Mouse (Mus musculus) CH12.LX (cell line): ENCODE measurements at regions not wholly inside any gene's neighbourhood (a gene's known extent, or its start where the extent isn't known, plus 50 kb on each side); places are given as distances from the start of the nearest gene placed in this dataset.

ENCODE experiments used
- DNase-seq: peaks from one replicate; pipeline ENCODE4 v3.0.0-alpha.2; 2013; ENCODE audit errors: extremely low read depth
- H3K27ac ChIP-seq: 2 replicates; pipeline ENCODE4 v1.5.1; 2012; ENCODE audit warnings: low read depth, mild to moderate bottlenecking, control low read depth, moderate library complexity; ENCODE audit not compliant: insufficient read depth
- H3K27me3 ChIP-seq: replicated peaks from 2 replicates; pipeline ENCODE3; 2012; ENCODE audit warnings: inconsistent platforms
- H3K36me3 ChIP-seq, 2 experiments: replicated peaks in 1 of 2; 2 replicates each; pipeline versions ENCODE3 to v1.6.1; 2012; ENCODE audit warnings: inconsistent platforms in 1 of 2, low read length in 1 of 2, mild to moderate bottlenecking in 1 of 2, mixed read lengths in 1 of 2, moderate library complexity in 1 of 2; ENCODE audit not compliant: control insufficient read depth in 1 of 2, insufficient read depth in 1 of 2
- H3K4me1 ChIP-seq, 2 experiments: 2 replicates each; pipeline ENCODE4 v1.6.1; 2012; ENCODE audit warnings: inconsistent platforms in 1 of 2, moderate library complexity in 1 of 2; ENCODE audit not compliant: insufficient read depth in 2 of 2, control insufficient read depth in 1 of 2
- H3K4me2 ChIP-seq: 2 replicates; pipeline ENCODE4 v1.6.1; 2012; ENCODE audit warnings: low read depth, mild to moderate bottlenecking, control low read depth; ENCODE audit not compliant: poor library complexity, insufficient read depth, severe bottlenecking
- H3K4me3 ChIP-seq, 3 experiments: fragments of 150-350 bp in 1 of 3; sonication (generic) in 1 of 3; replicated peaks in 1 of 3; 2 replicates each; pipeline versions ENCODE3 to v1.5.1; 2011 to 2012; ENCODE audit warnings: low read depth in 2 of 3, low read length in 2 of 3, mild to moderate bottlenecking in 2 of 3, moderate library complexity in 2 of 3, control low read depth in 1 of 3, improper control_type of control experiment in 1 of 3, inconsistent platforms in 1 of 3, mixed read lengths in 1 of 3; ENCODE audit not compliant: poor library complexity in 1 of 3
- H3K79me2 ChIP-seq: replicated peaks from 2 replicates; pipeline ENCODE4 v1.6.1; 2012; ENCODE audit warnings: mild to moderate bottlenecking, moderate library complexity; ENCODE audit not compliant: control insufficient read depth, poor library complexity, insufficient read depth, severe bottlenecking; ENCODE audit errors: extremely low read depth
- H3K9ac ChIP-seq: 2 replicates; pipeline ENCODE4 v1.6.1; 2012; ENCODE audit warnings: low read depth, mild to moderate bottlenecking, control low read depth, moderate library complexity; ENCODE audit not compliant: insufficient read depth
- H3K9me3 ChIP-seq: replicated peaks from 2 replicates; pipeline ENCODE3; 2012; ENCODE audit warnings: low read length, inconsistent platforms, mixed read lengths
- CHD2 ChIP-seq: IDR thresholded peaks from 2 replicates; pipeline ENCODE4 v1.6.1; 2011; ENCODE audit warnings: low read length, improper control_type of control experiment
- EP300 ChIP-seq: IDR thresholded peaks from 2 replicates; pipeline ENCODE4 v1.6.1; 2011; ENCODE audit warnings: low read length, improper control_type of control experiment
- HCFC1 ChIP-seq: IDR thresholded peaks from 2 replicates; pipeline ENCODE4 v1.6.1; 2012; ENCODE audit warnings: low read depth, mild to moderate bottlenecking, inconsistent platforms, low read length, improper control_type of control experiment
- IRF4 ChIP-seq: IDR thresholded peaks from 2 replicates; pipeline ENCODE4 v1.6.1; 2014; ENCODE audit warnings: low read depth, mild to moderate bottlenecking, inconsistent platforms, low read length, improper control_type of control experiment
- JUN ChIP-seq: IDR thresholded peaks from 2 replicates; pipeline ENCODE4 v1.6.1; 2011; ENCODE audit warnings: low read depth, mild to moderate bottlenecking, low read length, improper control_type of control experiment, moderate library complexity; ENCODE audit not compliant: insufficient read depth
- KAT2A ChIP-seq: IDR thresholded peaks from 2 replicates; pipeline ENCODE4 v1.6.1; 2012; ENCODE audit warnings: low read length, improper control_type of control experiment, inconsistent platforms; ENCODE audit not compliant: insufficient replicate concordance
- MAFK ChIP-seq: IDR thresholded peaks from 2 replicates; pipeline ENCODE4 v1.6.1; 2011; ENCODE audit warnings: low read length, improper control_type of control experiment; ENCODE audit not compliant: insufficient replicate concordance
- MAX ChIP-seq: IDR thresholded peaks from 2 replicates; pipeline ENCODE4 v1.6.1; 2011; ENCODE audit warnings: low read length, improper control_type of control experiment
- MAZ ChIP-seq: IDR thresholded peaks from 2 replicates; pipeline ENCODE4 v1.6.1; 2012; ENCODE audit warnings: low read depth, mild to moderate bottlenecking, inconsistent platforms, low read length, improper control_type of control experiment, moderate library complexity
- MEF2A ChIP-seq: IDR thresholded peaks from 2 replicates; pipeline ENCODE4 v1.6.1; 2014; ENCODE audit warnings: low read depth, mild to moderate bottlenecking, inconsistent platforms, low read length, improper control_type of control experiment, borderline replicate concordance
- MXI1 ChIP-seq: IDR thresholded peaks from 2 replicates; pipeline ENCODE4 v1.6.1; 2011; ENCODE audit warnings: mild to moderate bottlenecking, low read depth, low read length, improper control_type of control experiment
- MYC ChIP-seq: IDR thresholded peaks from 2 replicates; pipeline ENCODE4 v1.6.1; 2011; ENCODE audit warnings: low read depth, mild to moderate bottlenecking, improper control_type of control experiment, low read length
- NELFE ChIP-seq: IDR thresholded peaks from 2 replicates; pipeline ENCODE4 v1.6.1; 2011; ENCODE audit warnings: low read depth, low read length, improper control_type of control experiment
- POLR2AphosphoS2 ChIP-seq: IDR thresholded peaks from 2 replicates; pipeline ENCODE4 v1.6.1; 2011; ENCODE audit warnings: low read depth, low read length, improper control_type of control experiment
- RAD21 ChIP-seq: IDR thresholded peaks from 2 replicates; pipeline ENCODE4 v1.6.1; 2011; ENCODE audit warnings: low read depth, mild to moderate bottlenecking, low read length, improper control_type of control experiment, moderate library complexity
- SIN3A ChIP-seq: IDR thresholded peaks from 2 replicates; pipeline ENCODE4 v1.6.1; 2012; ENCODE audit warnings: low read length, improper control_type of control experiment, inconsistent platforms
- TBP ChIP-seq: conservative IDR thresholded peaks from 2 replicates; pipeline ENCODE4 v1.6.1; 2011; ENCODE audit warnings: low read depth, low read length, improper control_type of control experiment
- TCF12 ChIP-seq: IDR thresholded peaks from 2 replicates; pipeline ENCODE4 v1.6.1; 2014; ENCODE audit warnings: low read depth, mild to moderate bottlenecking, inconsistent platforms, low read length, improper control_type of control experiment
- ZMIZ1 ChIP-seq: IDR thresholded peaks from 2 replicates; pipeline ENCODE4 v1.6.1; 2012; ENCODE audit warnings: low read depth, mild to moderate bottlenecking, inconsistent platforms, low read length, improper control_type of control experiment
- dilution Hi-C: fragments of 300-500 bp; cut with MboI; formaldehyde crosslinking; loops from 2 replicates; pipeline ENCODE4 v1.14.3; 2020; ENCODE audit warnings: low sequenced_read_pairs; ENCODE audit not compliant: extremely low pct_unique_long_range_greater_than_20kb, extremely low pct_ligation_motif_present
- in situ Hi-C: fragments of 300-500 bp; cut with MboI; formaldehyde crosslinking; loops from 3 replicates; pipeline ENCODE4 v1.14.3; 2019; ENCODE audit warnings: low sequenced_read_pairs, low pct_ligation_motif_present, low pct_unique_long_range_greater_than_20kb, mixed read lengths

GRCm38 (mm10) chr1:15990982-15991381 lies 102.1 kb downstream of the 4930444P10Rik start:
- dilution Hi-C loops = no loop called here
- Histone ChIP-seq H3K9ac (no peak overlapping the region), H3K4me1 (peaks cover 0 to 11% of the 10 kb centered on the region in 2 experiments; a peak in 3 of 4 replicates)

GRCm38 (mm10) chr1:15985579-15985978 lies 107.5 kb downstream of the 4930444P10Rik start:
- no peak for DNase-seq
- H3K4me1 ChIP-seq = peaks cover 0 to 4% of the 10 kb centered on the region in 2 experiments; a peak in 1 of 4 replicates

More at GRCm38 (mm10) chr1:15990982-15991381, 102.1 kb downstream of the 4930444P10Rik start:
- H3K27me3 ChIP-seq = no peaks in the 10 kb centered on the region
- no peak for DNase-seq
- H3K79me2 ChIP-seq = no peaks in the 10 kb centered on the region
- H3K4me2 ChIP-seq = no peak overlapping the region
- H3K36me3 ChIP-seq = no peaks in the 10 kb centered on the region
- H3K9me3 ChIP-seq = no peaks in the 10 kb centered on the region
- TF ChIP-seq CHD2 (no peak), JUN (no peak), POLR2AphosphoS2 (no peak), MAX (no peak), ZMIZ1 (no peak), MXI1 (no peak), MAZ (no peak), NELFE (no peak), MAFK (no peak), TCF12 (no peak)
- no peak overlapping the region for H3K4me3 ChIP-seq
- in situ Hi-C loops = no loop called here
- H3K27ac ChIP-seq = no peak overlapping the region

GRCm38 (mm10) chr1:15979333-15979732 lies 113.8 kb downstream of the 4930444P10Rik start:
- no peak for TF ChIP-seq IRF4
- in situ Hi-C loops (no loop called here), dilution Hi-C loops (no loop called here)

More at GRCm38 (mm10) chr1:15985579-15985978, 107.5 kb downstream of the 4930444P10Rik start:
- in situ Hi-C loops = no loop called here
- Histone ChIP-seq H3K9me3 (no peaks in the 10 kb centered on the region), H3K4me2 (peak overlapping the region; percentile 21; the same call in 1 of the 2 replicates), H3K27me3 (no peaks in the 10 kb centered on the region), H3K4me3 (no peak overlapping the region), H3K27ac (no peak overlapping the region), H3K79me2 (no peaks in the 10 kb centered on the region), H3K36me3 (no peaks in the 10 kb centered on the region), H3K9ac (no peak overlapping the region)
- TF ChIP-seq MEF2A (no peak), TBP (no peak), TCF12 (no peak), HCFC1 (no peak), NELFE (no peak), MYC (no peak), SIN3A (no peak), CHD2 (no peak), EP300 (no peak), RAD21 (no peak), KAT2A (no peak)
- dilution Hi-C loops = no loop called here

More at GRCm38 (mm10) chr1:15979333-15979732, 113.8 kb downstream of the 4930444P10Rik start:
- no peak for DNase-seq
- H3K4me3 ChIP-seq = no peak overlapping the region
- peaks cover 0 to 24% of the 10 kb centered on the region in 2 experiments; a peak in 2 of 4 replicates for H3K4me1 ChIP-seq
- no peak overlapping the region for H3K9ac ChIP-seq
- no peaks in the 10 kb centered on the region for H3K36me3 ChIP-seq
- H3K4me2 ChIP-seq = no peak overlapping the region
- H3K79me2 ChIP-seq = 0 out of 2 replicates have a peak, but pooled peaks cover 2% of the 10 kb centered on the region
- no peaks in the 10 kb centered on the region for H3K9me3 ChIP-seq
- no peak overlapping the region for H3K27ac ChIP-seq
- H3K27me3 ChIP-seq = no peaks in the 10 kb centered on the region
